Mouse (Mus musculus) frontal cortex, adult 2 months (tissue): ENCODE results near the gene Creb5. TPM values are rescaled to one million over a fixed set of nuclear protein-coding genes. Genes with fewer than 3 reads are reported as not detected.
A peak's percentile ranks its signal among the peaks of the same experiment; 100 is the strongest.

Experiments used
- DNase-seq, 2 experiments: peaks; one replicate each; pipeline ENCODE4 v3.0.0; 2022; ENCODE audit warnings: low spot score in 1 of 2; ENCODE audit errors: extremely low spot score in 1 of 2
- polyA plus RNA-seq: library from polyadenylated mRNA; depleted of rRNA; stranded (reverse); fragments of >200 nt; gene quantifications from 2 replicates; pipeline ENCODE4 v1.2.3, GENCODE M21; 2012; rRNA removed

Creb5 gene
- polyA plus RNA-seq, 1 experiment = 1.7 TPM

DNA sequence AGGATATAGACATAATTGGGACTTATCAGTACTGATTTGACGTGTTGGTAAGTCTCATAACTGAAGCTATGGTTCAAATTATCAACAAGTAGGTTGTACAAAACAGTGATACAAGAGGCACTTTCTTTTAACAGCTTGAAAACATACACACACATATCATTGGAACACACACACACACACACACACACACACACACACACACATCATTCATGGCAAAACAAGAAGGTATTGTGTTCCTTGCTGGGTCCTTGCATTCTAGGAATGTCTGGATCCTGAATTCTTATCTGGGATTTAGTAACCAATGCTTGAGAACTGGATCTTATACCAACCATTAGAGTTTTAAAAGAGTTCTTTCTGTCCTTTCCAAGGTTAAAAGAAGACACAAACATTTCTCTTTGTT lies 446.5 kb downstream of the Creb5 start:
- DNase-seq = no peak

- no peak for DNase-seq
Observed at GRCm38 (mm10) chr6:53733999-53734398, 446.9 kb downstream of the Creb5 start.

GRCm38 (mm10) chr6:53735696-53736095 lies 448.6 kb downstream of the Creb5 start:
- no peak for DNase-seq

GRCm38 (mm10) chr6:53738206-53738605 lies 451.1 kb downstream of the Creb5 start:
- no peak for DNase-seq

DNA sequence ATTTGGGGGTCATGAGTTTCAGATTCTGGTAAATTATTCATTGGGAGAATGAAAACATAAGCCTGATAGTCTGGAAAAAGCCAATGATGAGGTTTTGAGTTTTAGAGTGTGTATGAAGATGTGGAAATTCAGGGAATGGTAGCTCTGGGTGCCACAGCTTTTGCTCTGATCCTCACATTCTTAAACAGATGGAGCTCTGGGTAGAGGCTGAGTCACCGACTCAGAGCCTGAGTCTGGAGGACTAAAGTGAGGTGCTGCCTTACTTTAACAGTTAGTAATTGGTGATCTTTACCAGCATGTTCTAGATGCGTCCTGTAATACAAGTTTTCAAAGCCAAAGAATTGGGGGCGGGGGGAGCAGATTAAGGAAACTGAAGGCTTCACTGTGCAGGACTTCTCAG lies 454.2 kb downstream of the Creb5 start:
- peak in 1 of 2 experiments; percentile 44 for DNase-seq

Other genes starting within 250 kb of the Creb5 start
- 18.5 and 20.6 TPM in 2 replicates for gene Jazf1, start 218.6 kb upstream of the Creb5 start, polyA plus RNA-seq